Mouse (Mus musculus): ENCODE measurements at regions not wholly inside any gene's neighbourhood (a gene's known extent, or its start where the extent isn't known, plus 50 kb on each side); places are given as distances from the start of the nearest gene placed in this dataset.
A peak's percentile ranks its signal among the peaks of the same experiment; 100 is the strongest.

- DNase-seq, result peak; percentile 52 to 71
- intact Hi-C loops (cut with DNase I), result loop anchor here (1.0 to 10.0 kb wide), 4 partner anchors 61 to 393 kb away; partner anchors contain the start of gene Bmp15
Measured at GRCm38 (mm10) chrX:6261469-6261868, 59.1 kb downstream of the Bmp15 start.

GRCm38 (mm10) chrX:6258523-6258922 is 62.0 kb downstream of the Bmp15 start:
- DNase-seq, result peak in 1 of 2 experiments; percentile 4
- intact Hi-C loops (cut with DNase I), result no loop called here

- no peak for DNase-seq
- intact Hi-C loops (cut with DNase I), result no loop called here
Measured at GRCm38 (mm10) chrX:6254058-6254457, 66.5 kb downstream of the Bmp15 start.

GRCm38 (mm10) chrX:6252873-6253272 is 67.6 kb downstream of the Bmp15 start:
- intact Hi-C loops (cut with DNase I), result no loop called here
- DNase-seq, result no peak
